Mouse (Mus musculus) cerebellum, postnatal 25 days (tissue): Measurements from ENCODE around the gene Cd3g.

Experiments used
- DNase-seq, 2 experiments: peaks; one replicate each; pipeline ENCODE4 v3.0.0; 2021; ENCODE audit warnings: mixed read lengths in 2 of 2

The Cd3g gene

GRCm38 (mm10) chr9:44980242-44980641 lies at the start of gene Cd3g:
Gene Cd3g, minus strand, starts transcription at chr9:44980431.
- no peak for DNase-seq

- DNase-seq, result no peak
Measured at GRCm38 (mm10) chr9:45027376-45027775, 47.1 kb upstream of the Cd3g start.

GRCm38 (mm10) chr9:45024187-45024586 lies 44.0 kb upstream of the Cd3g start:
- no peak for DNase-seq

DNA sequence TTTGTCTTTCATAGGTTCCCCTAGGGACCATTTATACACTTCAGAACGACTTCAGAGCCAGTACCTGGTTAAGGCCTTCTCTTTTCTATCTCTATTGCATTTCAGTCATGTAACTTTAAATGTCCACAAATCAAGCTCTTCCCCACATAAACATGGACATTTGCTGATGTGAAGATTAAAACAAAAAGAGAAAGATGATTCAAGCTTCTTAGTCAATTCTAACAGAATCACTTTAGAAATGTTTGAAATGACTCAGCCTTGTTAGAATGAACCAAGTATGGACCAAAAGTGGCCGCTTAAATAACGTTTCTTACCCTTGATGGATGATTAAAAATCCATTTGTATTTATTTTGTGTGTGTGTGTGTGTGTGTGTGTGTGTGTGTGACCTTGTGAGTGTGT lies 43.4 kb upstream of the Cd3g start:
- no peak for DNase-seq

DNA sequence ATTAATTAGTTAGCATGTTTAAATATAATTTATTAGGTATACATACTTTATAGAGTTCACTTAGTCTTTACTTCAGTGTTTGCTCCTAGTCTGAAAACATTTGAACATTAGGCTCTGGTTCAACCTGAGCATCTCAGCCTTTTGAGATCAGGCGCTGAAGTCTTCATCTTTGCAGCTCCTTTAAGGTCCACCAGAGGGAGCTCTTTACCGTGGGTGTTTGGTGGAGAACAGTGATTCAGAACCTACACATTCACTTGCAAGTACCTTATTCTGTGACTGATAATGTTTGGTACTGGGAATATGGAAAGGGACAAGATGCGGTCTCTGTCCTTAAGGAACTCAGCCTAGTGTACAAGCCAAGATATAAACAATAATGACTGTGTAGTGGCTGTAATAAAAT lies 42.6 kb upstream of the Cd3g start:
- DNase-seq, result peak; percentile 73 to 81

- DNase-seq, result no peak
Measured at GRCm38 (mm10) chr9:45018031-45018430, 37.8 kb upstream of the Cd3g start.

DNA sequence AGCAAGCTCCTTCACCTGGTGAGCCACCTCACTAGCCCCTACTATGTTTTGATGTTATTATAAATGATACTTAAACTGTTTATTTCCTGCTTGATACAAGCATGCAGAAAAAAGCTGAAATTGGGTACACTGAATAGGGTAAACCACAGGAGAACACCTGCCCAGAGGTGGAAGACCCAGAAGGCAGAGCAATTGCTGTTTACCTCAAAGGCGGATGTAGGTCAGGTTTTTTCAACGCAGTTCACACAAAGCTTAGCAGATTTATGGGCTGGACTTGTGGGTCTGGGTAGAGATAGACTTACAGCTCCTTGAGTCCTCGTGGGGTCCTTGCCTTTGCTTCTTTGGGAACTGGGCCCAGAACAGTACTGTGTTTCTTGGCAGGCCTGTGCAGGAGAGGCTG lies 35.6 kb upstream of the Cd3g start:
- DNase-seq, result no peak

DNA sequence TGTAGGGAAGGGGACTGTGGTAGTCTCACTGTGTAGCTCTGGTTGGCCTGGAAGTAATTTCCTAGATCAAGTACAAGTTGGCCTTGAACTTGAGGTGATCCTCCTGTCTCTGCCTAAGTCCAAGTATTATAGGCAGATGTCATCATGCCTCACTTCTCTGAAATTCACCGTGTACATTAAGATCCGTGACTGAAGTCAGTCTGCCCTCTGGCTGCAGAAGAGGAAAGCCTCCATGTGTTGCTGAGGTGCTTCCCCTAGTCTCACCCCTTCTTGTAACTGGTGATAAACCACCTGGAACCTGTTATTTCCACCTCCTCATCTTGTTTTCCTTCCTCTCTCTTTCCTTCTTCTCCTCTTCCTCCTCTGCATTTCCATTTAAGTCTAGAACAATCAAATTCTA lies 34.6 kb upstream of the Cd3g start:
- no peak for DNase-seq

GRCm38 (mm10) chr9:45011291-45011690 lies 31.1 kb upstream of the Cd3g start:
- no peak for DNase-seq

- DNase-seq, result no peak
Measured at GRCm38 (mm10) chr9:45010461-45010860, 30.2 kb upstream of the Cd3g start.

DNA sequence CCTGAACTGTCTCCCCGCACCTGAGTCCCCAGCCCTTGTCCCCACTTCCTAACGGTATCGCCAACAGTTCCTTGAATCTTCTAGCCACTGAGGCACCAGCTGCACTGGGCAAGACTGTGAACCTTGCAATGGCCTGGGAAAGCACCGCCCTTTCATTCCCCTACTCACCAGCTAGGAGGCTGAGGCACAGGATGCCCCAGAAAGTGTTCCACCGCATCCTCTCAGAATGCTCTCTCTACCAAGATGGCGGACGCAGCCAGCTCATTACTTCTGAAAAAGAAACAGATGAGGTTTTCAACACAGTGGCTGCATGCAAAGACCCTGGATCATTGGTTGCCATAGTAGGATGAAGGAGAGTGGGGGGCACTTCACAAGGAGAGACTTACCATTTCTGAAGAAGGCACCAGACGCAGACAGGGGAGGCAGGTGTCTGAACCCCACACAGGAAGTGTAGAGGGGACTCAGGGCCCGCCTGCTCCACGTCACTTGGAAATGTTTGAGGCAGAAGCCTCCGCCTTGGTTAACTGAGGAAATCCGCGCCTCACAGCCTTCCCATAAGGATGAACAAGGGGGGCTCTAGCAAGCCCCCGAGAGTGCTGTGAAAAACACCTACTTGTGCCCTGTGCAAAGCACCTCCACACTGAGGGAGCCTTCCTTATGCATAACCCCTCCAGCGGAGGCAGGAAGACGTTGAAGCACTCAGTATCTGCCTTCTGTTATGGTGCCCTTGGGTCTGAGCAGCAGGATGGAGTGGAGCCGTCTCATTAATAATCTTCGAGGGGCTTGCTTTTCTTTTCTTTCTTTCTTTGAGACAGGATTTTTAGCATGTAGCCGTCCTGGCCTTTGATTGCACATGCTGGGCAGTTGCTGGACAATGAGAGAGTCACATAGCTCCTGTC lies 29.2 kb upstream of the Cd3g start, which contains the start of gene Cd3e:
Gene Cd3e, minus strand, starts transcription at position 448 of the 899 bp plus-strand sequence.
- DNase-seq, result no peak

- DNase-seq, result no peak
Measured at GRCm38 (mm10) chr9:45008342-45008741, 28.1 kb upstream of the Cd3g start.

- no peak for DNase-seq
Measured at GRCm38 (mm10) chr9:45007404-45007803, 27.2 kb upstream of the Cd3g start.

DNA sequence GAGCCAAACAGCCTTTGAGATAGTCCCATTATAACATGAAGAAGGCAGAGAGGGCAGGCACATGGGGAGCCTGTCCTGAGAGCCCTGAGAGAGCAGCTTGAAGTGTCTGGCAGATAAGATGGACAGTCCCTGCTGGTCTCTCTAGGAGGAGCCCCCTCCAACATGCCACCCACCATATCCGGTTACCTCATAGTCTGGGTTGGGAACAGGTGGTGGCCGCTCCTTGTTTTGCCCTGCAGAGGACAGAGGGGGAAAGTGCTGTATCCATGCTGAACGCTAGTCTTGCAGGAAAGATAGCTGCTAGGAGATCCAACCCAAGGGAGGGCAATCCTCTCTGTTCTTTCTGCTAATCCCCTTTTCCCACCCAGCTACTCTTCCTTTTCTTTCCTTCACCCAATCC lies 20.0 kb upstream of the Cd3g start:
- DNase-seq, result no peak

GRCm38 (mm10) chr9:44999776-45000175 lies 19.5 kb upstream of the Cd3g start:
- no peak for DNase-seq

DNA sequence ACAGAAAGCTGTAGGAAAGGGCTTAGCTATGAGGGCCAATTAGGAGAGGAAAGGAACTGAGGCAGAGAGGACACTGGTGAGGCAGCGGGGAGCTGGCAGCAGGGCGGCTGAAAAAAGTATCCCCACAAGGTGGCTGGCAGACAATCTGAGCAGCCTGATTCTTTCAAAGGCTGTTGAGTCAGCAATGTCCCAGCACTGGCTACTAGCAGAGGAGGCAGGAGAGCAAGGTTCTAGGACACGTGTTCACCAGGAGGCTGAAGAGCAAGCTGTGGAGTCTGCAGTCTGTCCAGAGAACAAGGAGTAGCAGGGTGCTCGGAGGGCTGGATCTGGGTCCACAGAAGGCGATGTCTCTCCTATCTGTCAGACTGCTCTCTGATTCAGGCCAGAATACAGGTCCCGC lies 18.9 kb upstream of the Cd3g start:
- peak; percentile 62 to 64 for DNase-seq

DNA sequence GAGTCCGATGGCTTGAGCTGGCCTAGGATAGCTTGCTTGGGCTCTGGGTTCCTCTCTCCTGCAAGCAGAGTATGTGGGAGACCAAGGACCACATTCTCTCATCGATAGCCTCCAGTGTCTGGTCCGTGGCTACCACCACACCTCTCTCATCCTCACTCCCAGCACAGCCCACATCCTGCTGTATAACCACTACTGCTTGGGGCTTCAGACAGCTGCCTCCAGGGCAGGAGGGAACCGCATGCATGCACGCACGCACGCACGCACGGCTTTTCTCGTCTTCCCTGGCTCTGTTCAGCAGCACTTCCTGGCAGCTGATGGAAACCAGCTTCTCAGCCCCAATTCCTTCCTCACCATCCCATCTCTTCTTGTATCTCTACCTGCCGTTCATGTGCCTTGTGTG lies 17.9 kb upstream of the Cd3g start:
- DNase-seq, result peak in 1 of 2 experiments; percentile 6

DNA sequence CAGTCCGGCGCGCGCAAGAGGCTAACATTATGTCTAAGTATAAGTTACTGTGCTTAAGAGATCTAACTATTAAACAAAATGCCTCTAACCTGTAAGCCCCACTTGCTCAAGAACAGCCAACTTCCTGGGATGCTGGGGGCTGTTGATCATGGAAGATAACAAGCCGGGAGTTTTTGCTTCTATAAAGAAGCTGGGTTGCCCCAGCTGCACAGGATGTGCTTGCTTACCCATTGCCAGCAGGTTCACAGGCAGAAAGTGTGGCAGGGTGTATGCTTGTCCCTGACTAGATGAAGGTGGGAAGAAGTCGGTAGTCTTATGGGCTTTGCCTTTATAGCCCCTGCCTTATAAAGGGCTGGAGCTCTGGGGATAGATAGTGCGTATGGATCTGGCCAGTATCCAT lies 16.4 kb upstream of the Cd3g start:
- DNase-seq, result no peak

- no peak for DNase-seq
Measured at GRCm38 (mm10) chr9:44994962-44995361, 14.7 kb upstream of the Cd3g start.

DNA sequence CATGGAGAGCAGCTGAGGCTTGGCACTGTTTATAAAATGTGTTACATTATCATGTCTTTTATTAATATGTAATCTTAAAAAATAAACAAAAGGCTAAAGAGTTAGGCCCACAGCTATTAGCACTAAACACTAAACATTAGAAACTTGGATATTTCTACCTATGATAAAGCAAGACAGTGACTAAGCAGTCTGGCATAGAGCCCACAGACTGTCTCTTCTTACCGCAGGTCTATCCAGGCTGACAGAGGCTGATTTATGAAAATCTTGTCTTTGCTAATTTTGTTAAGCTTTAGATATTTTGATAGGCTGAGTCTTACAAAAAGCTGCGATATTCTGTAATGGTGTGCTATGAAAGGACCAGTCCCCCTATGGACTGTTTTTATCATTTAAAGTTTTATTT lies 13.0 kb upstream of the Cd3g start:
- no peak for DNase-seq

DNA sequence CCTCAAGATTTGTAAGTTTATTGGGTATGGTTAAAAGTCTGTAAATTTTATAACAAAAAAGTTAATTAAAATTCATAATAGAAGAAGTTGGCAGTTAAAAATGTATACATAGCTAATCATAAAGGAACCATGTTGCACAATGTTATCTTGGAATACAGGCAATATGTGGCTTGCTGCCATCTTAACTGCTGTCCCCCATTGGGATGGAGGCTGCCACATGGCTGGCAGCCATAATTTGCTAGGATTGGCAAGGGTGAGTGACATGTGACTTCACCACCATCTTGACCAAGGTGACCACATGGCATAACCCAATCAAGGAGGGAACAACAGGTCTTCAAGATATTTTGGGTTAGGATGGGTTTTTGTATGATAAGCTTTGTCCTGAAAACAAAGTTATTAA lies 12.0 kb upstream of the Cd3g start:
- DNase-seq, result peak; percentile 76 to 83

DNA sequence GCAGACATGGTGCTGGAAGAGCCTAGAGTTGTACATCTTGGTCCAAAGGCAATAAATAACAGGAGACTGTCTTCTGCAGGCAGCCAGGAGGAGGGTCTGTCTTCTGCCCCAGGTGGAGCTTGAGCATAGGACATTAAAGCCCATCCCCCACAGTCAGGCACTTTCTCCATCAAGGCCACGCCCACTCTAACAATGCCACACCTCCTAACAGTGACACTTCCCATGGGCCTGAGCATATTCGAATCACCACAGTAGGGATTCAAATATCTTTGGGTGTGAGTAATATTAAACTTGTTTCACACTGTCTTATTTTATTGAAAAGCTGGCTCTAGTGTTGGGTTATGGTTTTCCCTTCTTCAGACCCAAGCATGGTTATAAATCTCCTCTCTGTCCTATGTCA lies 11.6 kb upstream of the Cd3g start:
- DNase-seq, result no peak

DNA sequence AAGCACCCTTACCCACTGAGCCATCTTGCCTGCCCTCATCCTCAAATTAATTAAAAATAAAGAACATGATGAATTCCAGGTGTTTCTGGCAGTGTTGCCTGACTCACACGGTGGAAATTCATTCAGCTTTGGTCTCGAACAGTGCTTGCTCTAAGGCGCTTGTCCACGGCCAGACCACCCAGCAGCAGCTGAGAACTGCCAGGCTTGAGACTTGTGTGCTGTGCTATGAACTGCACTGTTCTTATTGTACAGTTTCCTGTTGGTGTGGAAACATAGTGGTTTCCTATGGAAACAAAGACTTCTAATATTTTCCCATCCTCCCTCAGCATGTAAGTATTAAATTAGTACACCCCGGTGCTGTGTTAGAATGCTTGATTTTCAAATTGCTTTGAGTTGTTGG lies 6.7 kb upstream of the Cd3g start:
- no peak for DNase-seq

DNA sequence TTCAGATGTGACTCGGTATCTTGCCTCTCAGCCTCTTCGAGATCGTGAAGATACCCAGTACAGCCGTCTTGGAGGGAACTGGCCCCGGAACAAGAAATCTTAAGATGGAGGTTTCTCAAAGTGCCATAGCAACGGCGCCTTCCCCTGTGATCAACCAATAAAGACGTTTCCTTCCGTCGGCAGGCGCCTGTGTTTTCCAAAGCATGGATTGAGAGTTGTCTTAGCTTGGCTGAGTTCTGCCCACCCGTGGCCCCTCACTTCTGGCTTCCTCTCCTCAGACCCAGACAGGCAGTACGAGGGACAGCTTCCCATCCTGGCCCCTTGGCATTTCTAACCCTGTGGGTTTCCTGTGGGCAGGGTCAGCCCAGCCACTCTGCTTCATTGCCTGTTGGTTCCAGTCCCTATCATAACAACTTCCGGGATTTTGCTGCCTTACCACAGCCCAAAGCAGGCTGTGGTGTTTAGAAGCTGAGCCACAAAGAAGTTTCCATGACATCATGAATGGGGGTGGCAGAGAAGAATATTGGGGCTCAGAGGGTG lies 6.1 kb upstream of the Cd3g start:
- DNase-seq, result no peak

- no peak for DNase-seq
Measured at GRCm38 (mm10) chr9:44985721-44986161, 5.5 kb upstream of the Cd3g start.
